Mouse (Mus musculus): ENCODE results near the gene Olfr1090. TPM values are rescaled to one million over a fixed set of nuclear protein-coding genes. Genes with fewer than 3 reads are reported as not detected.

The Olfr1090 gene
- polyA plus RNA-seq (2015; fragmentation: Nextera tagmentation; extraction: Ambion mirVana) = not detected in 2 replicates

GRCm38 (mm10) chr2:86758893-86759292, at the start of gene Olfr1090:
Gene Olfr1090, minus strand, starts transcription at chr2:86758993.

GRCm38 (mm10) chr2:86782179-86782578, 23.4 kb upstream of the Olfr1090 start, which contains the start of gene Olfr1093:
Gene Olfr1093, plus strand, starts transcription at chr2:86782479.

GRCm38 (mm10) chr2:86733601-86734000, 25.2 kb downstream of the Olfr1090 start, which contains the start of gene Olfr1089:
Gene Olfr1089, minus strand, starts transcription at chr2:86733701.

Other genes starting within 250 kb of the Olfr1090 start
- gene Olfr1079, start 216.5 kb downstream of the Olfr1090 start, polyA plus RNA-seq (2015; fragmentation: Nextera tagmentation; extraction: Ambion mirVana) = not detected in 2 replicates
- gene Olfr1080, start 200.8 kb downstream of the Olfr1090 start, polyA plus RNA-seq (2015; fragmentation: Nextera tagmentation; extraction: Ambion mirVana) = not detected in 2 replicates
- gene Olfr1082, start 160.0 kb downstream of the Olfr1090 start, polyA plus RNA-seq (2015; fragmentation: Nextera tagmentation; extraction: Ambion mirVana) = not detected in 2 replicates
- gene Olfr1084, start 119.3 kb downstream of the Olfr1090 start, polyA plus RNA-seq (2015; fragmentation: Nextera tagmentation; extraction: Ambion mirVana) = not detected in 2 replicates
- not detected in 2 replicates for gene Olfr1085, start 97.0 kb downstream of the Olfr1090 start, polyA plus RNA-seq (2015; fragmentation: Nextera tagmentation; extraction: Ambion mirVana)
- not detected in 2 replicates for gene Olfr1086, start 78.9 kb downstream of the Olfr1090 start, polyA plus RNA-seq (2015; fragmentation: Nextera tagmentation; extraction: Ambion mirVana)
- not detected in 2 replicates for gene Olfr1087, start 60.6 kb downstream of the Olfr1090 start, polyA plus RNA-seq (2015; fragmentation: Nextera tagmentation; extraction: Ambion mirVana)
- not detected in 2 replicates for gene Olfr1089, start 25.3 kb downstream of the Olfr1090 start, polyA plus RNA-seq (2015; fragmentation: Nextera tagmentation; extraction: Ambion mirVana)
- gene Olfr1093, start 23.5 kb upstream of the Olfr1090 start, polyA plus RNA-seq (2015; fragmentation: Nextera tagmentation; extraction: Ambion mirVana) = not detected in 2 replicates
- not detected in 2 replicates for gene Olfr141, start 51.0 kb upstream of the Olfr1090 start, polyA plus RNA-seq (2015; fragmentation: Nextera tagmentation; extraction: Ambion mirVana)
- gene Olfr1094, start 65.7 kb upstream of the Olfr1090 start, polyA plus RNA-seq (2015; fragmentation: Nextera tagmentation; extraction: Ambion mirVana) = not detected in 2 replicates
- gene Olfr1095, start 92.7 kb upstream of the Olfr1090 start, polyA plus RNA-seq (2015; fragmentation: Nextera tagmentation; extraction: Ambion mirVana) = not detected in 2 replicates
- not detected in 2 replicates for gene Gm13723, start 115.8 kb upstream of the Olfr1090 start, polyA plus RNA-seq (2015; fragmentation: Nextera tagmentation; extraction: Ambion mirVana)
- gene Olfr1097, start 133.2 kb upstream of the Olfr1090 start, polyA plus RNA-seq (2015; fragmentation: Nextera tagmentation; extraction: Ambion mirVana) = not detected in 2 replicates
- not detected in 2 replicates for gene Olfr1098, start 165.6 kb upstream of the Olfr1090 start, polyA plus RNA-seq (2015; fragmentation: Nextera tagmentation; extraction: Ambion mirVana)
- not detected in 2 replicates for gene Olfr1099, start 201.7 kb upstream of the Olfr1090 start, polyA plus RNA-seq (2015; fragmentation: Nextera tagmentation; extraction: Ambion mirVana)
- not detected in 2 replicates for gene Olfr1100, start 221.0 kb upstream of the Olfr1090 start, polyA plus RNA-seq (2015; fragmentation: Nextera tagmentation; extraction: Ambion mirVana)
- gene Olfr1101, start 232.2 kb upstream of the Olfr1090 start, polyA plus RNA-seq (2015; fragmentation: Nextera tagmentation; extraction: Ambion mirVana) = not detected in 2 replicates
- not detected in 2 replicates for gene Olfr1102, start 239.4 kb upstream of the Olfr1090 start, polyA plus RNA-seq (2015; fragmentation: Nextera tagmentation; extraction: Ambion mirVana)